Mouse (Mus musculus) forebrain, embryonic 15.5 days (tissue): Measurements from ENCODE around the gene Fgfr2. TPM values are rescaled to one million over a fixed set of nuclear protein-coding genes. Genes with fewer than 3 reads are reported as not detected.
A peak's percentile ranks its signal among the peaks of the same experiment; 100 is the strongest.

Experiments used
- ATAC-seq: fragments of 200-750 bp; cut with Nextera tagmentation; replicated peaks from 2 replicates; pipeline ENCODE4 v1.8.0; 2017; ENCODE audit warnings: mild to moderate bottlenecking, moderate TSS enrichment, moderate library complexity
- H3K27ac ChIP-seq: fragments of 300-500 bp; sonication (generic); replicated peaks from 2 replicates; pipeline ENCODE4 v1.5.1; 2015; ENCODE audit warnings: mild to moderate bottlenecking, inconsistent platforms
- H3K27me3 ChIP-seq: fragments of 300-500 bp; sonication (generic); 2 replicates; pipeline ENCODE4 v1.6.1; 2015; ENCODE audit warnings: inconsistent platforms
- H3K36me3 ChIP-seq: fragments of 300-500 bp; sonication (generic); 2 replicates; pipeline ENCODE4 v1.6.1; 2015; ENCODE audit warnings: mild to moderate bottlenecking, inconsistent platforms
- H3K4me1 ChIP-seq: fragments of 300-500 bp; sonication (generic); 2 replicates; pipeline ENCODE4 v1.6.1; 2015; ENCODE audit warnings: inconsistent platforms
- H3K4me2 ChIP-seq: fragments of 300-500 bp; sonication (generic); replicated peaks from 2 replicates; pipeline ENCODE4 v1.6.1; 2015; ENCODE audit warnings: mild to moderate bottlenecking, inconsistent platforms
- H3K4me3 ChIP-seq: fragments of 300-500 bp; sonication (generic); 2 replicates; pipeline ENCODE4 v1.5.1; 2015; ENCODE audit warnings: mild to moderate bottlenecking, inconsistent platforms
- H3K9ac ChIP-seq: fragments of 300-500 bp; sonication (generic); replicated peaks from 2 replicates; pipeline ENCODE4 v1.6.1; 2015; ENCODE audit warnings: mild to moderate bottlenecking, inconsistent platforms
- H3K9me3 ChIP-seq: fragments of 300-500 bp; sonication (generic); 2 replicates; pipeline ENCODE4 v1.6.1; 2016; ENCODE audit warnings: inconsistent platforms
- WGBS: fragments of 180-500 bp; shearing (Covaris S2); methylation state at CpG from one replicate; pipeline ENCODE4 v1.1.7; 2015; ENCODE audit warnings: mixed read lengths; 5-methylcytosine and 5-hydroxymethylcytosine counted together
- polyA plus RNA-seq: library from polyadenylated mRNA; unstranded; fragments of >200 nt; fragmentation: Nextera tagmentation; extraction: Ambion mirVana; gene quantifications from 2 replicates; pipeline ENCODE4 v1.2.1, GENCODE M21; 2015

Gene Fgfr2
- polyA plus RNA-seq, 1 experiment from 2014 or later, result 48.1 TPM

GRCm38 (mm10) chr7:133094711-133095495, 28.2 kb downstream of the Fgfr2 start:
- WGBS, result 76% methylated on average over 9 of the region's 9 CpGs
- H3K9me3 ChIP-seq, result no peaks in the 10 kb centered on the region
- no peak for ATAC-seq
- H3K4me1 ChIP-seq, result peaks cover 37% of the 10 kb centered on the region
- H3K27me3 ChIP-seq, result no peaks in the 10 kb centered on the region
- H3K27ac ChIP-seq, result no peak overlapping the region
- H3K4me2 ChIP-seq, result no peak overlapping the region
- no peaks in the 10 kb centered on the region for H3K36me3 ChIP-seq
- no peak overlapping the region for H3K4me3 ChIP-seq
- no peak overlapping the region for H3K9ac ChIP-seq

GRCm38 (mm10) chr7:133094161-133094560, 29.0 kb downstream of the Fgfr2 start:
- Histone ChIP-seq H3K9ac (no peak overlapping the region), H3K27ac (no peak overlapping the region), H3K9me3 (no peaks in the 10 kb centered on the region), H3K4me2 (no peak overlapping the region), H3K36me3 (no peaks in the 10 kb centered on the region), H3K27me3 (no peaks in the 10 kb centered on the region), H3K4me3 (no peak overlapping the region), H3K4me1 (peaks cover 37% of the 10 kb centered on the region)
- 96% methylated on average over 3 of the region's 3 CpGs for WGBS
- ATAC-seq, result no peak

GRCm38 (mm10) chr7:133093731-133094130, 29.4 kb downstream of the Fgfr2 start:
- Histone ChIP-seq H3K4me3 (no peak overlapping the region), H3K4me2 (no peak overlapping the region), H3K27me3 (no peaks in the 10 kb centered on the region), H3K27ac (no peak overlapping the region), H3K36me3 (no peaks in the 10 kb centered on the region), H3K9ac (no peak overlapping the region), H3K9me3 (no peaks in the 10 kb centered on the region), H3K4me1 (peaks cover 38% of the 10 kb centered on the region)
- WGBS, result 74% methylated on average over 5 of the region's 5 CpGs
- no peak for ATAC-seq

GRCm38 (mm10) chr7:133090641-133091040, 32.5 kb downstream of the Fgfr2 start:
- Histone ChIP-seq H3K4me2 (no peak overlapping the region), H3K27ac (no peak overlapping the region), H3K4me1 (peaks cover 48% of the 10 kb centered on the region), H3K9ac (no peak overlapping the region), H3K27me3 (no peaks in the 10 kb centered on the region), H3K36me3 (no peaks in the 10 kb centered on the region), H3K4me3 (no peak overlapping the region), H3K9me3 (no peaks in the 10 kb centered on the region)
- no peak for ATAC-seq
- 85% methylated on average over 4 of the region's 4 CpGs for WGBS

- peak overlapping the region; percentile 64 for H3K27ac ChIP-seq
- H3K9me3 ChIP-seq, result no peaks in the 10 kb centered on the region
- H3K36me3 ChIP-seq, result no peaks in the 10 kb centered on the region
- 47% methylated on average over 11 of the region's 11 CpGs for WGBS
- H3K4me3 ChIP-seq, result no peak overlapping the region
- no peaks in the 10 kb centered on the region for H3K27me3 ChIP-seq
- ATAC-seq, result peak; percentile 17; the same call in 1 of the 2 replicates
- H3K4me2 ChIP-seq, result no peak overlapping the region
- no peak overlapping the region for H3K9ac ChIP-seq
- H3K4me1 ChIP-seq, result peaks cover 50% of the 10 kb centered on the region
Measured at GRCm38 (mm10) chr7:133089621-133090260, 33.4 kb downstream of the Fgfr2 start.

- Histone ChIP-seq H3K36me3 (no peaks in the 10 kb centered on the region), H3K9me3 (no peaks in the 10 kb centered on the region), H3K9ac (0 out of 2 replicates have a peak overlapping the region, but pooled peaks have one; percentile 0), H3K27me3 (no peaks in the 10 kb centered on the region), H3K27ac (peak overlapping the region; percentile 71), H3K4me2 (peak overlapping the region; percentile 12; the same call in 1 of the 2 replicates), H3K4me1 (peaks cover 49% of the 10 kb centered on the region), H3K4me3 (no peak overlapping the region)
- 14% methylated on average over 11 of the region's 11 CpGs for WGBS
- ATAC-seq, result peak; percentile 83
Measured at GRCm38 (mm10) chr7:133088830-133089261, 34.3 kb downstream of the Fgfr2 start.

GRCm38 (mm10) chr7:133088411-133088810, 34.7 kb downstream of the Fgfr2 start:
- Histone ChIP-seq H3K9me3 (no peaks in the 10 kb centered on the region), H3K27ac (peak overlapping the region; percentile 71), H3K36me3 (no peaks in the 10 kb centered on the region), H3K4me2 (peak overlapping the region; percentile 12; the same call in 1 of the 2 replicates), H3K4me3 (no peak overlapping the region), H3K4me1 (peaks cover 46% of the 10 kb centered on the region), H3K9ac (0 out of 2 replicates have a peak overlapping the region, but pooled peaks have one; percentile 0), H3K27me3 (no peaks in the 10 kb centered on the region)
- 58% methylated on average over 4 of the region's 4 CpGs for WGBS
- ATAC-seq, result no peak

GRCm38 (mm10) chr7:133085408-133085807, 37.7 kb downstream of the Fgfr2 start:
- WGBS, result 90% methylated on average over 3 of the region's 3 CpGs
- Histone ChIP-seq H3K27ac (no peak overlapping the region), H3K4me3 (no peak overlapping the region), H3K36me3 (no peaks in the 10 kb centered on the region), H3K9me3 (no peaks in the 10 kb centered on the region), H3K4me1 (peaks cover 51% of the 10 kb centered on the region), H3K27me3 (no peaks in the 10 kb centered on the region), H3K4me2 (no peak overlapping the region), H3K9ac (no peak overlapping the region)
- no peak for ATAC-seq

GRCm38 (mm10) chr7:133083936-133084614, 39.1 kb downstream of the Fgfr2 start:
- no peak overlapping the region for H3K27ac ChIP-seq
- no peaks in the 10 kb centered on the region for H3K9me3 ChIP-seq
- ATAC-seq, result no peak
- H3K4me3 ChIP-seq, result no peak overlapping the region
- H3K36me3 ChIP-seq, result no peaks in the 10 kb centered on the region
- no peaks in the 10 kb centered on the region for H3K27me3 ChIP-seq
- no peak overlapping the region for H3K9ac ChIP-seq
- H3K4me2 ChIP-seq, result no peak overlapping the region
- peaks cover 39% of the 10 kb centered on the region for H3K4me1 ChIP-seq
- 89% methylated on average over 13 of the region's 13 CpGs for WGBS

- H3K4me1 ChIP-seq, result peaks cover 45% of the 10 kb centered on the region
- no peak overlapping the region for H3K4me3 ChIP-seq
Measured at GRCm38 (mm10) chr7:133078929-133079328, 44.2 kb downstream of the Fgfr2 start.

GRCm38 (mm10) chr7:133074462-133075133, 48.6 kb downstream of the Fgfr2 start:
- no peaks in the 10 kb centered on the region for H3K27me3 ChIP-seq
- H3K36me3 ChIP-seq, result no peaks in the 10 kb centered on the region
- H3K9me3 ChIP-seq, result no peaks in the 10 kb centered on the region
- H3K4me1 ChIP-seq, result peaks cover 71% of the 10 kb centered on the region
- H3K27ac ChIP-seq, result peak overlapping the region; percentile 85
- ATAC-seq, result peak; percentile 60
- 31% methylated on average over 10 of the region's 10 CpGs for WGBS
- no peak overlapping the region for H3K9ac ChIP-seq
- H3K4me3 ChIP-seq, result no peak overlapping the region
- H3K4me2 ChIP-seq, result no peak overlapping the region

More at GRCm38 (mm10) chr7:133078929-133079328, 44.2 kb downstream of the Fgfr2 start:
- WGBS, result 88% methylated on average over 1 of the region's 1 CpGs
- ATAC-seq, result no peak
- Histone ChIP-seq H3K9ac (no peak overlapping the region), H3K27me3 (no peaks in the 10 kb centered on the region), H3K9me3 (no peaks in the 10 kb centered on the region), H3K36me3 (no peaks in the 10 kb centered on the region), H3K4me2 (no peak overlapping the region), H3K27ac (no peak overlapping the region)
